Mouse (Mus musculus) heart, postnatal 14 days (tissue): ENCODE data around the gene Cd44. TPM values are rescaled to one million over a fixed set of nuclear protein-coding genes. Genes with fewer than 3 reads are reported as not detected.

Experiments
- DNase-seq, 2 experiments: peaks; one replicate each; pipeline ENCODE4 v3.0.0; 2021 to 2022
- intact Hi-C: fragments of 180-260 bp; cut with DNase I; formaldehyde crosslinking; loops from one replicate; pipeline ENCODE4 v1.15.1; 2025
- total RNA-seq, 2 experiments: library from RNA; stranded (reverse); gene quantifications; 2 replicates each; pipeline ENCODE4 v1.2.3; 2021

The Cd44 gene
- total RNA-seq, 2 experiments from 2014 or later: 13.5 to 15.0 TPM

GRCm38 (mm10) chr2:102916596-102916995 is 15.1 kb upstream of the Cd44 start:
- DNase-seq: no peak
- intact Hi-C loops: no loop called here

- intact Hi-C loops: no loop called here
- DNase-seq: no peak
Measured at GRCm38 (mm10) chr2:102914675-102915074, 13.2 kb upstream of the Cd44 start.

- no peak for DNase-seq
- intact Hi-C loops: no loop called here
Measured at GRCm38 (mm10) chr2:102913833-102914545, 12.5 kb upstream of the Cd44 start.

GRCm38 (mm10) chr2:102912951-102913350 is 11.5 kb upstream of the Cd44 start:
- DNase-seq: no peak

GRCm38 (mm10) chr2:102912469-102912868 is 11.0 kb upstream of the Cd44 start:
- no peak for DNase-seq
- intact Hi-C loops: no loop called here

More at GRCm38 (mm10) chr2:102912951-102913350, 11.5 kb upstream of the Cd44 start:
- intact Hi-C loops: no loop called here

- no peak for DNase-seq
- intact Hi-C loops: no loop called here
Measured at GRCm38 (mm10) chr2:102909403-102909802, 7.9 kb upstream of the Cd44 start.

- intact Hi-C loops: no loop called here
- no peak for DNase-seq
Measured at GRCm38 (mm10) chr2:102905604-102906003, 4.1 kb upstream of the Cd44 start.

GRCm38 (mm10) chr2:102901828-102902223 is 361 bp upstream of the Cd44 start:
- no peak for DNase-seq
- intact Hi-C loops: loop anchor here (5.0 kb wide), 1 partner anchor 50 kb away; no protein-coding TSS in a partner anchor

GRCm38 (mm10) chr2:102900230-102900721 is 1.2 kb downstream of the Cd44 start:
- no peak for DNase-seq
- intact Hi-C loops: loop anchor here (5.0 kb wide), 1 partner anchor 48 kb away; no protein-coding TSS in a partner anchor

- no peak for DNase-seq
- intact Hi-C loops: no loop called here
Measured at GRCm38 (mm10) chr2:102899238-102899637, 2.2 kb downstream of the Cd44 start.

- intact Hi-C loops: no loop called here
- no peak for DNase-seq
Measured at GRCm38 (mm10) chr2:102898585-102898984, 2.9 kb downstream of the Cd44 start.

- DNase-seq: no peak
- intact Hi-C loops: no loop called here
Measured at GRCm38 (mm10) chr2:102896154-102896553, 5.3 kb downstream of the Cd44 start.

GRCm38 (mm10) chr2:102895197-102895596 is 6.3 kb downstream of the Cd44 start:
- intact Hi-C loops: no loop called here
- no peak for DNase-seq

- intact Hi-C loops: no loop called here
- no peak for DNase-seq
Measured at GRCm38 (mm10) chr2:102894785-102895184, 6.7 kb downstream of the Cd44 start.

GRCm38 (mm10) chr2:102888688-102889225 is 12.7 kb downstream of the Cd44 start:
- intact Hi-C loops: no loop called here
- no peak for DNase-seq

- DNase-seq: no peak
- intact Hi-C loops: no loop called here
Measured at GRCm38 (mm10) chr2:102887137-102887536, 14.3 kb downstream of the Cd44 start.

GRCm38 (mm10) chr2:102886306-102886935 is 15.0 kb downstream of the Cd44 start:
- no peak for DNase-seq
- intact Hi-C loops: no loop called here

- DNase-seq: peak; percentile 27 to 34
- intact Hi-C loops: no loop called here
Measured at GRCm38 (mm10) chr2:102882597-102883272, 18.7 kb downstream of the Cd44 start.

- intact Hi-C loops: no loop called here
- DNase-seq: peak in 1 of 2 experiments; percentile 16
Measured at GRCm38 (mm10) chr2:102882004-102882588, 19.4 kb downstream of the Cd44 start.

- intact Hi-C loops: no loop called here
- no peak for DNase-seq
Measured at GRCm38 (mm10) chr2:102878513-102878912, 23.0 kb downstream of the Cd44 start.

- intact Hi-C loops: no loop called here
- no peak for DNase-seq
Measured at GRCm38 (mm10) chr2:102877463-102877862, 24.0 kb downstream of the Cd44 start.
